Mouse (Mus musculus): Measurements from ENCODE around the gene Xpot.

DNA sequence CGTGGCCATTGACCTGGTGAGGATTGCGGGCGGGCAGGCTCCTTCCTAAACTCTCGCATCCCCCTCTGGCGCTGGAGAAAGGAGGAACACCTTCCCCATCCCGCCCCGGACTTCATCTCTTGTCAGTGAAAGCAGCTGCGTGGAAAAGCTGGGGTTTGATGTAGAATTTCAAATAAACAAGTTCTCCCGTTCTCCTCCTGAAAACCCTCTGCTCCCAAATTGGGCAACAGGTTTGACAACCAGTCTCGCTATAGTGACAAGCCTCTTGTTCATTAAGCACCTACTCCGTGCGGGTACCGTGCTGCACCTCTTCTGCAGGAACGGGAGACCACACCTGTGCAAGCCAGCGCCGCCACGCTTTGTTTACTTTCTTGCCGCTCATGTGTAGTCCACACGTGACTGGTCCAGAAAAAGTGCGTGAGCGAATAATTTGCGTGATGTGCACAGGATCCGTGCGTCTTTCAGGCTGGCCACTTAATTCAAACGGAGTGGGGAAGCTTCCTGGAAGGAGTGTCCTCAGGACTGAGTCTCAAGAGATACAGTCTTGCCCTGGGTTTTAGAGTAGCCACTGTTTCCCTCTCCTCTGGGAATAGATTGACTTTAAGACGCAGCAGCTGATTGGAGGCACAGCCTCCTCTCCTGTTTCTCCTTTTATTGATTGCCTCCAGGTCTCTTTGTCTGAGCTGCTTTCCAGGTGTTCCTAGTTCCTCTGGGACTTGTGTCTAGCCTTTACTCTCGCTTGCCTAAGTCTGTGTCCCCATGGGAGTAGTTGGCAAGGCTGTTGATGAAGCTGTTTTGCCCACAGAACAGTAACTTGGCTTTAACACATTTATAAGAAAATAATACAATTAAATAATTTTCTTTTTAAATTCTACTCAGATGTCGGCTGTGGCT is 16.2 kb upstream of the Xpot start:
- TF ChIP-seq CTCF (IDR thresholded peaks at IDR 0.05; ENCODE audit: low read depth) (no peak), EP300 (optimal IDR thresholded peaks at IDR 0.05) (no peak)
